Mouse (Mus musculus) embryonic facial prominence, embryonic 11.5 days (tissue): ENCODE results near the gene Fam71f2. TPM values are rescaled to one million over a fixed set of nuclear protein-coding genes. Genes with fewer than 3 reads are reported as not detected.

Experiments used
- ATAC-seq: fragments of 200-750 bp; cut with Nextera tagmentation; replicated peaks from 2 replicates; pipeline ENCODE4 v1.8.0; 2017; ENCODE audit warnings: low read depth; ENCODE audit not compliant: insufficient number of reproducible peaks, low FRiP score, low TSS enrichment
- DNase-seq: peaks from one replicate; pipeline ENCODE4 v3.0.0-alpha.2; 2015; ENCODE audit warnings: low spot score
- H3K27ac ChIP-seq: fragments of 300-500 bp; sonication (generic); replicated peaks from 2 replicates; pipeline ENCODE4 v1.5.1; 2014; ENCODE audit warnings: mild to moderate bottlenecking, low read depth, low read length, control low read depth
- H3K27me3 ChIP-seq: fragments of 300-500 bp; sonication (generic); 2 replicates; pipeline ENCODE4 v1.6.1; 2014; ENCODE audit warnings: mild to moderate bottlenecking, low read length, moderate library complexity, mixed read lengths; ENCODE audit not compliant: control insufficient read depth, insufficient read depth
- H3K36me3 ChIP-seq: fragments of 300-500 bp; sonication (generic); replicated peaks from 2 replicates; pipeline ENCODE4 v1.6.1; 2014; ENCODE audit warnings: low read depth, mild to moderate bottlenecking, low read length, moderate library complexity, mixed read lengths; ENCODE audit not compliant: control insufficient read depth, insufficient read depth
- H3K4me1 ChIP-seq: fragments of 300-500 bp; sonication (generic); 2 replicates; pipeline ENCODE4 v1.6.1; 2014; ENCODE audit warnings: low read length, mixed read lengths; ENCODE audit not compliant: control insufficient read depth, insufficient read depth
- H3K4me2 ChIP-seq: fragments of 300-500 bp; sonication (generic); 2 replicates; pipeline ENCODE4 v1.6.1; 2014; ENCODE audit warnings: low read depth, mild to moderate bottlenecking, control low read depth, low read length, moderate library complexity
- H3K4me3 ChIP-seq: fragments of 300-500 bp; sonication (generic); 2 replicates; pipeline ENCODE4 v1.5.1; 2014; ENCODE audit warnings: low read depth, low read length, control low read depth
- H3K9ac ChIP-seq: fragments of 300-500 bp; sonication (generic); replicated peaks from 2 replicates; pipeline ENCODE4 v1.6.1; 2014; ENCODE audit warnings: mild to moderate bottlenecking, control low read depth, low read length
- H3K9me3 ChIP-seq: fragments of 300-500 bp; sonication (generic); replicated peaks from 2 replicates; pipeline ENCODE4 v1.6.1; 2016; ENCODE audit warnings: mild to moderate bottlenecking, low read length, inconsistent platforms, mixed read lengths; ENCODE audit not compliant: control insufficient read depth
- WGBS: fragments of 180-500 bp; shearing (Covaris S2); extraction: QIAGEN DNeasy Blood & Tissue Kit; methylation state at CpG from one replicate; pipeline ENCODE4 v1.1.7; 2014; 5-methylcytosine and 5-hydroxymethylcytosine counted together
- polyA plus RNA-seq: library from polyadenylated mRNA; unstranded; fragments of >200 nt; fragmentation: Nextera tagmentation; extraction: Ambion mirVana; gene quantifications from 2 replicates; pipeline ENCODE4 v1.2.1, GENCODE M21; 2014

Fam71f2 gene
- polyA plus RNA-seq, 1 experiment from 2014 or later: 0.79 TPM

GRCm38 (mm10) chr6:29308846-29309605 lies 29.6 kb downstream of the Fam71f2 start:
- DNase-seq: no peak
- H3K4me3 ChIP-seq: no peak overlapping the region
- H3K9ac ChIP-seq: no peak overlapping the region
- WGBS: 89% methylated on average over 16 of the region's 16 CpGs
- H3K27ac ChIP-seq: no peak overlapping the region
- no peaks in the 10 kb centered on the region for H3K27me3 ChIP-seq
- H3K4me1 ChIP-seq: no peaks in the 10 kb centered on the region
- no peak for ATAC-seq
- H3K36me3 ChIP-seq: no peaks in the 10 kb centered on the region
- H3K4me2 ChIP-seq: no peak overlapping the region
- no peaks in the 10 kb centered on the region for H3K9me3 ChIP-seq

GRCm38 (mm10) chr6:29313690-29314202 lies 34.4 kb downstream of the Fam71f2 start:
- no peaks in the 10 kb centered on the region for H3K4me1 ChIP-seq
- H3K27me3 ChIP-seq: no peaks in the 10 kb centered on the region
- H3K4me3 ChIP-seq: no peak overlapping the region
- DNase-seq: no peak
- no peak overlapping the region for H3K27ac ChIP-seq
- H3K36me3 ChIP-seq: no peaks in the 10 kb centered on the region
- ATAC-seq: no peak
- 66% methylated on average over 14 of the region's 14 CpGs for WGBS
- H3K4me2 ChIP-seq: no peak overlapping the region
- H3K9ac ChIP-seq: no peak overlapping the region
- H3K9me3 ChIP-seq: no peaks in the 10 kb centered on the region

- Histone ChIP-seq H3K9me3 (no peaks in the 10 kb centered on the region), H3K4me2 (no peak overlapping the region), H3K4me3 (no peak overlapping the region), H3K27ac (no peak overlapping the region), H3K4me1 (no peaks in the 10 kb centered on the region), H3K36me3 (no peaks in the 10 kb centered on the region), H3K27me3 (no peaks in the 10 kb centered on the region), H3K9ac (no peak overlapping the region)
- no peak for ATAC-seq
- 77% methylated on average over 2 of the region's 2 CpGs for WGBS
- DNase-seq: no peak
Measured at GRCm38 (mm10) chr6:29317286-29317685, 37.9 kb downstream of the Fam71f2 start.

- Histone ChIP-seq H3K27me3 (no peaks in the 10 kb centered on the region), H3K4me2 (no peak overlapping the region), H3K9me3 (no peaks in the 10 kb centered on the region), H3K4me1 (no peaks in the 10 kb centered on the region), H3K9ac (no peak overlapping the region), H3K4me3 (no peak overlapping the region), H3K36me3 (no peaks in the 10 kb centered on the region), H3K27ac (no peak overlapping the region)
- WGBS: 64% methylated on average over 3 of the region's 3 CpGs
- ATAC-seq (no peak), DNase-seq (no peak)
Measured at GRCm38 (mm10) chr6:29317941-29318340, 38.5 kb downstream of the Fam71f2 start.

- no peaks in the 10 kb centered on the region for H3K36me3 ChIP-seq
- no peaks in the 10 kb centered on the region for H3K27me3 ChIP-seq
- H3K4me3 ChIP-seq: no peak within 1 kb of the TSS
- no peak for DNase-seq
- ATAC-seq: no peak
- no peak within 1 kb of the TSS for H3K4me2 ChIP-seq
- 58% methylated on average over 5 of the region's 5 CpGs for WGBS
- H3K9me3 ChIP-seq: no peaks in the 10 kb centered on the region
- no peaks in the 10 kb centered on the region for H3K4me1 ChIP-seq
- H3K9ac ChIP-seq: no peak within 1 kb of the TSS
- no peak within 1 kb of the TSS for H3K27ac ChIP-seq
Measured at GRCm38 (mm10) chr6:29318879-29319278, 39.5 kb downstream of the Fam71f2 start, which contains the start of gene Fam71f1. Gene Fam71f1 (plus strand): TSS chr6:29319140.

GRCm38 (mm10) chr6:29321586-29321985 lies 42.2 kb downstream of the Fam71f2 start:
- no peaks in the 10 kb centered on the region for H3K36me3 ChIP-seq
- H3K9me3 ChIP-seq: no peaks in the 10 kb centered on the region
- H3K27me3 ChIP-seq: no peaks in the 10 kb centered on the region
- no peaks in the 10 kb centered on the region for H3K4me1 ChIP-seq
- DNase-seq: no peak
- H3K4me2 ChIP-seq: no peak overlapping the region
- no peak overlapping the region for H3K27ac ChIP-seq
- ATAC-seq: no peak
- no peak overlapping the region for H3K4me3 ChIP-seq
- 72% methylated on average over 6 of the region's 6 CpGs for WGBS
- H3K9ac ChIP-seq: no peak overlapping the region

GRCm38 (mm10) chr6:29322147-29322546 lies 42.8 kb downstream of the Fam71f2 start:
- WGBS: 92% methylated on average over 7 of the region's 7 CpGs
- DNase-seq: no peak
- Histone ChIP-seq H3K4me1 (no peaks in the 10 kb centered on the region), H3K27ac (no peak overlapping the region), H3K4me3 (no peak overlapping the region), H3K27me3 (no peaks in the 10 kb centered on the region), H3K36me3 (no peaks in the 10 kb centered on the region), H3K9me3 (no peaks in the 10 kb centered on the region), H3K9ac (no peak overlapping the region), H3K4me2 (no peak overlapping the region)
- no peak for ATAC-seq

- Histone ChIP-seq H3K9ac (no peak overlapping the region), H3K9me3 (no peaks in the 10 kb centered on the region), H3K4me3 (no peak overlapping the region), H3K27me3 (no peaks in the 10 kb centered on the region), H3K4me2 (no peak overlapping the region), H3K36me3 (no peaks in the 10 kb centered on the region), H3K4me1 (no peaks in the 10 kb centered on the region), H3K27ac (no peak overlapping the region)
- DNase-seq: no peak
- 80% methylated on average over 4 of the region's 4 CpGs for WGBS
- no peak for ATAC-seq
Measured at GRCm38 (mm10) chr6:29322735-29323134, 43.3 kb downstream of the Fam71f2 start.
